Mouse (Mus musculus): ENCODE data around the gene Zcchc14.

Zcchc14 gene

DNA sequence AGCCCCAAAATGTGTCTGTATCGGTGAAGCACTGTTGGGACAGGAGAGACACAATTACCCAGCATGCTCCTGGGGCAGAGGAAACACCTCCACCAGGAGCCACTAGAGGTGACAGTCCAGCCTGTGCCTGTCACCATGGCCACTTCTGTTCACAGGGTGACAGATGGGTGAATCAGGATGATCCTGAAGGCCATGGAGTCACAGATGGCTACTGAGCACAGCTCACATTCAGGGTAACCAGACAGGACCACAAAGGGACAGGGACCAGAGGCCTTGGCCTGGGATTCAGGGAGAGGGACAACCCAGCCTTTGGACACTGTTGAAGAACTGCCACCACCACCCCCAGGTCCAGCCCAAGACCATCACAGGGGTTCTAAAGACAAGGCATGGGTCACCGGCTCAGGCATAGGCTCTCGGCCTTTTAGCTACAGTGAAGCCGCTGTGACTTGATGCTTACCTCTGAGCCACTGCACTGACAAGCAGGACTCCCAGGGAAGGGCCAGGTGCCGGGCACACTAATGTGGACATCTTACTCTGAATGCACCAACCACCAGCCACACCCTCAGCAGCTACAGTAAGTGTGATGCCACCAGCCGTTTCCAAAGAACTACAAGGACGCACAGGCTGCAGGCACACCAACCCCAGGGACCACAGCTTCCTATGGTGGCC, 92.1 kb downstream of the Zcchc14 start:
- in situ Hi-C loops (cut with MboI, MseI): no loop called here

DNA sequence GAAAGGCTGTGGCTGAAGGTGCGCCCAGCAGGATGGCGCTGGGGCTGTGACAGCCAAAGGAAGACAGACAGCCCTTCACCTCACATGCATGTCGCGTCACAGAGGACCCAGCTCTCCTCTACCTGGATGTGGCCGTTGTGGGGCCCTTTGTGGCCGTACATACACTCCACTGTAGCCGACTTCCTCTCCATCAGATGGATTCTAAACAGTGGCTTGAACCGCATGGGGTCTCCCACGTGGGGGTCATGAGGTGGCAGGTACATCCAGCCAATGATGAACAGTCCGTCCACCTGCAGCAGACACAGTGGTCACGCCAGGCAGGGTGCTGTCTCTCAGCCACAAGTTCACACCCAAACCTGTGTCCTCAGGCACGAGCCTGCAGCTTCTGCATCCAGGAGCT, 92.9 kb downstream of the Zcchc14 start:
- in situ Hi-C loops (cut with MboI, MseI): no loop called here

DNA sequence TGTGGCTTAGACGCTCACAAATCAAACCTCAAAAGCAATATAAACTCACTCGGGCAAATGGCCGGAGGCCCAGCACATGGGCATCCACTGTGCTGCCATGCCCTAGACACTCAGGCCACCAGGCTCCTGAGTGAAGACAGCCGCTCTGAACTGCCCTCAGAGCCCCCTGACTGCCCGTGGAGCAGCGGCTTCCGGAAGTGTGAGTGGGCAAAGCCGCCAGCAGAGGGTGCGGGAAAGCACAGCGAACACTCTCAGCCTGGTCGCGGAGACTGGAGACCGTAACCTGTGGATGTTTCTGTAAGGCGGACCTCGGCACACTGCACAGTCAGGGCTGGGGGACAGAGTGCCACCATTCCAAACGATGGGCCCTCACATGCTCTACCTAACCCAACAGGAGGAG, 94.2 kb downstream of the Zcchc14 start:
- in situ Hi-C loops (cut with MboI, MseI): no loop called here

DNA sequence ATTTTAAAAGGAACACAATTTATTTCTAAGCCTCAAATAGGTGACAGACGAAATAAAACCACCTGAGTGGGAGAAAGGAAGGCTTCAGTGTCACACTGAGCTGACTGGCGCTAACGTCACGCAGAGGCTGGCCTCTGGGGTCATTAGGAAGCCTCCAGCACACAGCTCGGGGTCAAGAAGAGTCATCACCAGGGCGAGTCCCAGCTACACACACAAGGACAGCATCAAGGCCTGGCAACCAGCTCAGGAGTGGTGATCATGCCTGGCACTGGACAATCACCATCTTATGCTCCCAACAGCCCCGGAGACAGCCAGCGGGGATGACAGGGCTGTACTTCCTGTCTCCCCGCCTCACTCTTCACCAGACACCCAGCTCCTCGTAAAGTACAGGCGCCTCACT, 95.0 kb downstream of the Zcchc14 start:
- in situ Hi-C loops (cut with MboI, MseI): no loop called here

- in situ Hi-C loops (cut with MboI, MseI): loop anchor here in 1 of 2 experiments (5.0 kb wide), 1 partner anchor 38 kb away; the partner anchor contains the start of gene Map1lc3b
Observed at GRCm38 (mm10) chr8:121553831-121554475, 98.7 kb downstream of the Zcchc14 start.

GRCm38 (mm10) chr8:121552506-121552905, 100.2 kb downstream of the Zcchc14 start:
- in situ Hi-C loops (cut with MboI, MseI): loop anchor here in 1 of 2 experiments (5.0 kb wide), 1 partner anchor 40 kb away; the partner anchor contains the start of gene Map1lc3b

DNA sequence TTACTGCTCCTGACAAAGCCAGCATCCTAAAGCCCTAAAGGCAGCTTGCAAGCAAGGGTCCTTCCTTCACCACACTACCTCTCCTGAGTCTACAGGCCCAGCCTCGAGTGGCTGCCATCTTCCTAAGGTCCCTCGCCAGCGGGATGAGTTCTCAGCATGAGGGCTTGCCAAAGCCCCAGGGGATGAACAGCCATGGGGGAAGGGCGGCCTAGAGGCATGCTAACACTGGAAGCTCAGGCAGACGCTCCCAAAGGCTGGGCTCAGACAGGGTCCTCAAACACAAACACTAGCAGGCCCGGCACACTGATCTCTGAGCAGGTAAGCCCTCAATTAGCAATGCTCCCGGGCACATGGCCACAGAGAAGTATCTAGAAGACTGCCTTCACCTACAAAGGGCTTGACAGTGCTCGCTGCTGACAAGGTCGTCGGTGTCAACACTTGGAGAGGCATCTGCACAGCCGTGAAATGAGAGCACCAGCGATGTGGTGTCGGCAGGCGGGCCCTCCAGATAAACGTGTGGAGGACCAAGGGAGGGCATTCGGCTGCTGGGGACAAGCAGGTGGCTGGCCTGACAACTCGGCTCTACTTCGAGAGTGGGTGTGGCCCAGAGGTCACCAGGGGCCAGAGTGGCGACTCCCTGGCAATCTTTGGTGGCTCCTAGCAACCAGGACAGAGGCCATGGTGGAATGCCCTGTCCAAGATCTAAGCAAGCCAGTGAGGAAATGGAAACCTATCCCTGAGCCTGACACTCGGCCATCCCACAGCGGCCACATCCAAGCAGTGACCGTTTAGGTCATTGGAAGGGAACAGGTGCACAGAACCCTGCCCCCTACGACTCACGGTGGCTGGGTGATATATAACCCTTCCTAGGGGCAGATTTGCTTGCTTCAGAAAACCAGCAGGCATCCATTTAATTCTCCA, 101.4 kb downstream of the Zcchc14 start:
- in situ Hi-C loops (cut with MboI, MseI): loop anchor here in 1 of 2 experiments (5.0 kb wide), 1 partner anchor 41 kb away; the partner anchor contains the start of gene Map1lc3b

DNA sequence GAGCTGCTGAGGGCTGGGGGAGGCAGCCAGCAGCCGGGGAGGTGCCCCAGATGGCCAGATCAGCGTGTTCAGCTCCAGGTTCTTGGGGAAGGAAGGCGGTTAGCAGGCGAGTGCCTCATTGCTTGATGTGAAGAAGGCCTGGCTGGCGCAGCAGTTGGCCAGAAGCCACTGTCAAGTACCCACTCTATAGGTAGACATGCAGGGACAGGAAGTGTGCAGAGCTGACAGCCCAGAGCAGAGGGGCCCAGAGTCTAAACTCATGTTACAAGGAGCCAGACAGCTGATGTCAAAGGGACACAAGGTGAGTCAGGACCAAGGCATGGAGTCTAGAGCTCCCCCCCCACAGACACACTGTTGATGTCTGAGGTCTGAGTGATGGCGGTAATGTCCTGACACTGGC, 102.6 kb downstream of the Zcchc14 start:
- in situ Hi-C loops (cut with MboI, MseI): loop anchor here in 1 of 2 experiments (5.0 kb wide), 1 partner anchor 42 kb away; the partner anchor contains the start of gene Map1lc3b

Measured in T-helper 17 cell (primary cell).